Mouse (Mus musculus): ENCODE data around the gene Hoxc13.

Hoxc13 gene

GRCm38 (mm10) chr15:102936279-102936972 is 15.5 kb downstream of the Hoxc13 start, which contains the start of gene Hoxc12:
Hoxc12 (plus strand) TSS chr15:102936757.
- peak; percentile 69 for DNase-seq (ENCODE audit: low read depth, low spot score)

GRCm38 (mm10) chr15:102937036-102937666 is 16.2 kb downstream of the Hoxc13 start:
- DNase-seq (ENCODE audit: low read depth, low spot score) = peak; percentile 51

- DNase-seq (ENCODE audit: low read depth, low spot score) = peak; percentile 59
Observed at GRCm38 (mm10) chr15:102939256-102940155, 18.6 kb downstream of the Hoxc13 start.

GRCm38 (mm10) chr15:102942739-102943467 is 22.0 kb downstream of the Hoxc13 start:
- peak; percentile 75 for DNase-seq (ENCODE audit: low read depth, low spot score)

- DNase-seq (ENCODE audit: low read depth, low spot score) = no peak
Observed at GRCm38 (mm10) chr15:102943468-102943813, 22.5 kb downstream of the Hoxc13 start.

- DNase-seq (ENCODE audit: low read depth, low spot score) = no peak
Observed at GRCm38 (mm10) chr15:102945185-102946077, 24.5 kb downstream of the Hoxc13 start.

- peak; percentile 46 for DNase-seq (ENCODE audit: low read depth, low spot score)
Observed at GRCm38 (mm10) chr15:102947276-102947675, 26.4 kb downstream of the Hoxc13 start.

GRCm38 (mm10) chr15:102948842-102949241 is 27.9 kb downstream of the Hoxc13 start:
- DNase-seq (ENCODE audit: low read depth, low spot score) = no peak

GRCm38 (mm10) chr15:102949696-102950095 is 28.8 kb downstream of the Hoxc13 start:
- no peak for DNase-seq (ENCODE audit: low read depth, low spot score)

GRCm38 (mm10) chr15:102950877-102951276 is 30.0 kb downstream of the Hoxc13 start:
- no peak for DNase-seq (ENCODE audit: low read depth, low spot score)

GRCm38 (mm10) chr15:102953561-102953960 is 32.7 kb downstream of the Hoxc13 start:
- no peak for DNase-seq (ENCODE audit: low read depth, low spot score)

GRCm38 (mm10) chr15:102954192-102955006 is 33.5 kb downstream of the Hoxc13 start, which contains the start of gene Hoxc11:
Hoxc11 (plus strand) TSS chr15:102954427.
- DNase-seq (ENCODE audit: low read depth, low spot score) = peak; percentile 72

- DNase-seq (ENCODE audit: low read depth, low spot score) = peak; percentile 69
Observed at GRCm38 (mm10) chr15:102955007-102955382, 34.1 kb downstream of the Hoxc13 start.

- peak; percentile 80 for DNase-seq (ENCODE audit: low read depth, low spot score)
Observed at GRCm38 (mm10) chr15:102955833-102956640, 35.1 kb downstream of the Hoxc13 start.

- DNase-seq (ENCODE audit: low read depth, low spot score) = no peak
Observed at GRCm38 (mm10) chr15:102956906-102957305, 36.0 kb downstream of the Hoxc13 start.

GRCm38 (mm10) chr15:102959663-102960191 is 38.8 kb downstream of the Hoxc13 start:
- no peak for DNase-seq (ENCODE audit: low read depth, low spot score)

- peak; percentile 50 for DNase-seq (ENCODE audit: low read depth, low spot score)
Observed at GRCm38 (mm10) chr15:102961728-102962127, 40.8 kb downstream of the Hoxc13 start.

GRCm38 (mm10) chr15:102962492-102962891 is 41.6 kb downstream of the Hoxc13 start:
- no peak for DNase-seq (ENCODE audit: low read depth, low spot score)
